Mouse (Mus musculus) brown adipose tissue, adult 24 weeks (tissue): ENCODE results near the gene Ddhd1. TPM values are rescaled to one million over a fixed set of nuclear protein-coding genes. Genes with fewer than 3 reads are reported as not detected.

ENCODE experiments used
- H3K27ac ChIP-seq: fragments of 200-500 bp; replicated peaks from 2 replicates; pipeline ENCODE4 v1.5.1; 2012; ENCODE audit warnings: low read depth, mild to moderate bottlenecking, low read length
- H3K4me1 ChIP-seq: fragments of 200-500 bp; 2 replicates; pipeline ENCODE4 v1.6.1; 2012; ENCODE audit warnings: low read length, mixed read lengths; ENCODE audit not compliant: control insufficient read depth, insufficient read depth, insufficient read length
- H3K4me3 ChIP-seq: fragments of 200-500 bp; 2 replicates; pipeline ENCODE4 v1.5.1; 2012; ENCODE audit warnings: low read depth, mild to moderate bottlenecking, low read length, moderate library complexity; ENCODE audit not compliant: insufficient read depth
- polyA plus RNA-seq: library from polyadenylated mRNA; stranded (reverse); fragments of >200 nt; gene quantifications from 2 replicates; pipeline ENCODE4 v1.2.4, GENCODE M21; 2012; ENCODE audit not compliant: missing spikeins, insufficient read depth, insufficient read length

Gene Ddhd1
- polyA plus RNA-seq, 1 experiment, result 25.2 TPM

DNA sequence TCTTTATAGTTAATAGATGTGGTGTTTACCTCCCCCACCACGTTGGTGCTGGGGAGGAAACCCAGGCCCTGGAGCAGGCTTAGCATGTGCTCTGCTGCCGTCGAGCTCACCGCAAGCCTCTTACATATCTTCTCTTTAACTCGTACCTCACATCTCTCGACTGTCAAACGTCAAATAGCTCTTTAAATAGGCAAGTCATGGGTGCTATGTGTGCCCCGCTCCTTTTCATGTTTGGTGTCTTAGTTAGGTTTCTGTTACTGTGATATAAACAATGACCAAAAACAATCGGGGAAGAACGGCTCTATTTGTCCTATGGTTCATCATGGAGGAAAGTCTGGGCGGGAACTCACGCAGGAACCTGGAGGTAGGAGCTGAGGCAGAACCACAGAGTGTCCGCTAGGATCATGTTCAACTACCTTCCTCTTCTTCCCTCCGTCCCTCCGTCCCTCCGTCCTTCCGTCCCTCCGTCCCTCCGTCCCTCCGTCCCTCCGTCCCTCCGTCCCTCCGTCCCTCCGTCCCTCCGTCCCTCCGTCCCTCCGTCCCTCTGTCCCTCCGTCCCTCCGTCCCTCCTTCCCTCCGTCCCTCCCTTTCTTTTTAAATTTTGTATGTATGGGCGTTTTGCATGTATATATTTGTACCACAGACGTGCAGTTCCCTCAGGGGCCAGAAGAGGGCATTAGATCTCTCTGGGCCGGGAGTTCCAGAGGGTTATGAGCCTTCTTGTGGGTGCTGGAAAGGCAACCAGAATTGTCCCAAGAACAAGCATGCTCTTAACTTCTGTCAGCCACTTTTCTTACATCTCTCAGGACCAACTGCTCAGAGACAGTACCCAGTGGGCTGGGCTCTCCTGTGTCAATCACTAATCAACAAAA lies 91.6 kb downstream of the Ddhd1 start:
- peaks cover 12% of the 10 kb centered on the region for H3K4me1 ChIP-seq
- H3K4me3 ChIP-seq, result peak overlapping the region; percentile 23
- peak overlapping the region; percentile 49 for H3K27ac ChIP-seq

DNA sequence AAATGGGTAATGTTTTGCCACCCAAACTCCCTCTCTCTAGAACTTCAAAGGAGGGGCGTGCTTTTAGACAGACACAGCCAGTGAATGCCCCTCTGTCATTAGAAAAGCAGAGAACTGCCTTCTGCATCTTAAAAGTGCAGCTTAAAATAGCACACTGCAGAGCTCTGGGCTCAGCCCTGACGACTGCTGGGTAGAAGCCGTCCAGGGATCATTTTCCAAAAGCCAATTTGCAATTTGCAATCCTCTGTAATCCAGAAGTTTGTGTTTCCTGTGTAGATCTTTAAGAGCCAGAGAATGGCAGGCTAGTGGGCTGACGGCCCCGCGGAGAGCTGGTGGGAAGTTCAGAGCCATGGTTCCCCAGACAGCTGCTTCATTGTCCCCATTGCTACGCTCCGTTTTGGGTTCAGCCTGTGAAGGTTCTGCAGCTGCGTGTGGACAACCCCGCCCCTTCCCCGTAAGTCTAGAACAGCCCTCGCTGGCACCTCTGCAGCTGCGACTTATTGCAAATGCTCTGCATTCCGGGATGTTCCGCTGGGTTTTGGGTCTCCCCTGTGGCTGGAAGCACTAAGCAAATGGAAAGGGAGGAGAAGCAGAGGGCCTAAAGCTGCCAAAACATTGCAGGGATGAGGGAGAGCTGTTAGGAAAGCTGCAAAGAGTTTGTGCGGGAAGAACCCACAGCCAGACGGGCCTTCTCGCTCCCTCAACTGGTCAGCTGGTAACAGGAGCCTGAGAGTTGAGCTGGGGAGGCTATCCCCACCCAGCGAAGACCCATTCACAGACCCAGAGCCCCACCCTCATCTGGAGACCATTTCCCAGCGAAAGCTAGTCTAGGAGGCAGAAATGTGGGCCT lies 92.5 kb downstream of the Ddhd1 start:
- H3K27ac ChIP-seq, result peak overlapping the region; percentile 49

DNA sequence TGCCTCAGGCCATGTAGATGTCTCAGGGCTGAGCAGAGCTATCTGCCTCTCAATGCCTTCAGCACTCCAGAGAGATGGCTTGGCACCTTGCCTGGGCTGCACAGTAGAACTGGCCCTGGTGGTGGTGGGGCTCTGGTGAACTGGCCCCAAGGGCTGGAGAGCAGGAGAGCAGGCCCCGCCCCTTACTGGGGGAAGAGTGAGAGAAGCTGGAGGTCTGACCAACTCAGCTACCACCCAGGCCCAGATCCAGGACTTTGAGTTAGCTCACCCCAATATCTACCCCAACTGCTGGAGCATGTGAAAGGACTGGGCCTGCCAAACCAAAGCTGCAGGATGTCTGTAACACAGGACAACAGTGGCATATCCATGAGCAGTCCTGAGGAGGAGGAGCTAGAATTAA lies 94.4 kb downstream of the Ddhd1 start:
- peak overlapping the region; percentile 18; the same call in 1 of the 2 replicates for H3K4me3 ChIP-seq
- peaks cover 12% of the 10 kb centered on the region for H3K4me1 ChIP-seq
- H3K27ac ChIP-seq, result peak overlapping the region; percentile 28; the same call in 1 of the 2 replicates

More for the DNA sequence above, 92.5 kb downstream of the Ddhd1 start:
- peaks cover 12% of the 10 kb centered on the region for H3K4me1 ChIP-seq
- peak overlapping the region; percentile 38 for H3K4me3 ChIP-seq

GRCm38 (mm10) chr14:45561681-45562080 lies 96.3 kb downstream of the Ddhd1 start:
- H3K4me3 ChIP-seq, result no peak overlapping the region
- H3K4me1 ChIP-seq, result peaks cover 12% of the 10 kb centered on the region
- no peak overlapping the region for H3K27ac ChIP-seq

- Histone ChIP-seq H3K4me1 (peaks cover 8% of the 10 kb centered on the region; the same call in 1 of the 2 replicates), H3K4me3 (no peak overlapping the region), H3K27ac (no peak overlapping the region)
These were observed 98.9 kb downstream of the Ddhd1 start for GRCm38 (mm10) chr14:45559018-45559417.

DNA sequence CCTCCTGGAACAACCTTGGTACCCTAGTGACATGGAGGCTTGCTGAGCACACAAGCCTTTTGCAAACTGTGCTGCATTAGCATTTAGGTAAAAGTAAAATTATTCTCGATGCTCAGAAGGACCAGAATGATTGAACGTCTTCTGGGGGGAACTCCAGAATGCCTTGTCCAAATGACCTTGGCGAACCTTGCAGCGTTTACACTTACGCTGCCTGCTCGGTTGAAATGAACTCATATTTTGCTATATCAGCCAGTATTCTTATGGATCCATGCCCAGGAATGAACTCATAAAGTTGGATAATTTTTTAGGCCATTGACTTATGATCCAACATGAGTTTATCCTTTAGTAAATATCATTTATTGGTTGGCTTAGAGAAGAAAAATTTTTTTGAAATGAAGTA lies 103.6 kb downstream of the Ddhd1 start:
- Histone ChIP-seq H3K27ac (peak overlapping the region; percentile 64), H3K4me1 (peaks cover 9% of the 10 kb centered on the region; the same call in 1 of the 2 replicates), H3K4me3 (no peak overlapping the region)

DNA sequence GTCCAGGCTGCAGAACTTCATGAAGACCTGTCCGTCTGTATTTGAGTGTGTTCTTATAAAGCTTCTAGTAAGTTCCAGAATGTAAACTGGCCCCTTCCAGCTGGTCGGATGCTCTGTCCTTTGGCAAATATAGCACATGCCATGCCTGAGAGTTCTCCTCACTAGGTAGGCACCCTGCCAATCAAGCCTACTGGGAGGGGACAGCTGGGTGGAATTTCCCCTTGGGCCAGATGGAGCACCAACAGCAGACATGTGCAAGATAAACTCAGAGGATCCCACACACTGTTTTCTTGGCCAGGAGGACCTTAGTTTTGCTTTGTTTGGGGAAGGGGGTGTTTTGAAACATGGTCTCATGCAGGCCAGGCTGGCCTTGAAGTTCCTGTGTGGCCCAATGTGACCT lies 104.1 kb downstream of the Ddhd1 start:
- H3K27ac ChIP-seq, result peak overlapping the region; percentile 83
- no peak overlapping the region for H3K4me3 ChIP-seq
- peaks cover 9% of the 10 kb centered on the region; the same call in 1 of the 2 replicates for H3K4me1 ChIP-seq

- Histone ChIP-seq H3K27ac (peak overlapping the region; percentile 39; the same call in 1 of the 2 replicates), H3K4me3 (no peak overlapping the region), H3K4me1 (peaks cover 9% of the 10 kb centered on the region; the same call in 1 of the 2 replicates)
These were observed 105.5 kb downstream of the Ddhd1 start for GRCm38 (mm10) chr14:45552431-45552830.

DNA sequence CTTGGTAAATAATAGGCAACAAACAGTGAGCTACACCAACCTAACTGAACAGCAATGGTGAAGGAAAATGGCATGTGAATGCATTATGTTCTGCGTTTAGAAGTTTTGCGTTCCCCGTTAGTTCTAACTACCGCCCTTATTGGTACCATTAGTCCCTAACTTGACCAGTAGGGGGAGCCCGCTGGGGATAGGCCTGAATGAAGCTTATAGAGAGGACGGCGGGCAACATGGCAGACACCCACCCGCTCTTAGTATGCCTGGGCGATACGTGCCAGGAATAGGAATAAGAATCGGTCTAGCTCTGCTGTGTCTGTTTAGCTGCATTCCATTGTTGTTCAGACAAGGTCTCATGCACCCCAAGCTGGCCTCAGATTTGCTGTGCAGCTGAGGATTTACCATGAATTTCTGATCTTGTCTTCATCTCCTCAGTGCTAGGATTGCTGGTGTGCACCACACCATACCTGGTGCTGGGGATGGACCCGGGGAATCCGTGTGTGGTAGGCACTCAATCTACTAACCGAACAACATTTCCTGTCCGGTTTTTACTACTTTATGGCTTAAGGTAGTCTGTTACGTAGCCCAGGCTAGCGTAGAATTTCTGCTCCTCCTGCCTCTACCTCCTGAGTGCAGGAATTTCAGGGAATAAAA lies 106.7 kb downstream of the Ddhd1 start:
- peak overlapping the region; percentile 58 for H3K27ac ChIP-seq
- H3K4me3 ChIP-seq, result no peak overlapping the region
- H3K4me1 ChIP-seq, result peaks cover 11% of the 10 kb centered on the region

GRCm38 (mm10) chr14:45550010-45550647 lies 107.8 kb downstream of the Ddhd1 start:
- Histone ChIP-seq H3K4me1 (peaks cover 18% of the 10 kb centered on the region), H3K27ac (peak overlapping the region; percentile 90), H3K4me3 (no peak overlapping the region)

DNA sequence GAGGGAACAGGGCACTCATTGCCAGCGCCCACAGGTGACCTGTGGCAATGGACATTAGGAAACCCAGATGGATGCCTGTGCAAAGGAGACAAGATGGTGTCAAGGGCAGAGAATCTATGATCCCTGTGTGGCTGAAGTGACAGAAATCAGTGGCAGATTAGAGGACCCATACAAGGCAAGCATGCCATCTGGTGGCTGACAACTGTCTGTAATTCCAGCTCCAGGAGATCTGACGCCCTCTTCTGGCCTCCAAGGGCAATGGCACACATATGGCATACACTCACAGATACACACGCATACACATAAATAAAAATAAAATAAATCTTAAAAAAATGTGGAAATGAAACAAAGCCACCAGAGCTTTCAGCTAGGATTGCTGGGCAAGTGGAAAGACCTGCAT lies 109.8 kb downstream of the Ddhd1 start:
- no peak overlapping the region for H3K4me3 ChIP-seq
- H3K4me1 ChIP-seq, result peaks cover 16% of the 10 kb centered on the region
- H3K27ac ChIP-seq, result no peak overlapping the region

- H3K4me3 ChIP-seq, result no peak overlapping the region
- H3K4me1 ChIP-seq, result peaks cover 13% of the 10 kb centered on the region; the same call in 1 of the 2 replicates
These were observed 113.0 kb downstream of the Ddhd1 start for GRCm38 (mm10) chr14:45544905-45545304.

DNA sequence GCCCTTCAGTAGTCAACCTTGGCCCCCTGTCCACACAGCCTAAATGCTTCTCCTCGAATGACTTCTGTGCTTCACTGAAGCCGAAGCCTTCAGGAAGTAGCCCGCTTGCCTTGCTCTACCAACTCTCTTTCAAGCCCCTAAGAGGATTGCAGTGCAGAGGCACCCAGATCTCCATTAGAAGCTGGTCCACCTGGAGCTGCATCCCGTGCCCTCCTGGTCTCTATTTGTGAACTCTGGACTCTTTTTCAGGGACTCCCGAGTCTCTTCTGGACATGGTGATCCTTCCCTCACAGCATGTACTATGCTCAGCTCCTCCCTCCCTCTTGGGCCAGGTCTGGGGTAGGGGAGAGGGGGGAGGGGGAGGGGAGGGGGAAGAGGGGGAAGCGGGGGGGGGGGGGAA lies 113.9 kb downstream of the Ddhd1 start:
- peaks cover 17% of the 10 kb centered on the region; the same call in 1 of the 2 replicates for H3K4me1 ChIP-seq
- H3K4me3 ChIP-seq, result no peak overlapping the region
- no peak overlapping the region for H3K27ac ChIP-seq

More at GRCm38 (mm10) chr14:45544905-45545304, 113.0 kb downstream of the Ddhd1 start:
- H3K27ac ChIP-seq, result no peak overlapping the region

- Histone ChIP-seq H3K4me3 (peak overlapping the region; percentile 37), H3K4me1 (peaks cover 8% of the 10 kb centered on the region; the same call in 1 of the 2 replicates), H3K27ac (peak overlapping the region; percentile 99)
These were observed 118.1 kb downstream of the Ddhd1 start for GRCm38 (mm10) chr14:45539659-45540468.
